In genomic region chr5:22549366-22550032, GRCm38 (mm10) we compare ENCODE assay signal across 8 mouse cellular contexts. TPM values are rescaled to one million over a fixed set of nuclear protein-coding genes. Genes with fewer than 3 reads are reported as not detected.
DNase-seq lines count a peak whose midpoint lies in the region; ATAC-seq and TF ChIP-seq lines count a peak whose summit lies in the region.

No protein-coding gene starts in this region.

- no peaks in the 10 kb centered on the region for H3K27me3 ChIP-seq in heart, adult 2 months (ENCODE audit: control insufficient read depth, insufficient read depth, low read length)
- no peaks in the 10 kb centered on the region for H3K27me3 ChIP-seq in E14TG2a.4 (ENCODE audit: insufficient read depth, low read length)
- no peaks in the 10 kb centered on the region for H3K27me3 ChIP-seq in forebrain, embryonic 12.5 days
- no peaks in the 10 kb centered on the region for H3K27me3 ChIP-seq in liver, embryonic 11.5 days (replicated peaks; ENCODE audit: control insufficient read depth, insufficient read depth, low read length)
- H3K27me3 ChIP-seq in stomach, postnatal 0 days (ENCODE audit: control insufficient read depth, insufficient read depth, low read length): no peaks in the 10 kb centered on the region

- H3K4me3 ChIP-seq in heart, adult 2 months: peak overlapping the region; percentile 66
- H3K4me3 ChIP-seq in E14TG2a.4 (replicated peaks; ENCODE audit: low read length): peak overlapping the region; percentile 96
- peak overlapping the region; percentile 66 for H3K4me3 ChIP-seq in forebrain, embryonic 12.5 days (replicated peaks)
- H3K4me3 ChIP-seq in liver, embryonic 11.5 days (ENCODE audit: low read depth, low read length): peak overlapping the region; percentile 69
- H3K4me3 ChIP-seq in stomach, postnatal 0 days (ENCODE audit: low read depth, low read length): peak overlapping the region; percentile 71

- no peak; the same call in 1 of the 2 replicates for ATAC-seq in forebrain, embryonic 12.5 days (ENCODE audit: low FRiP score)
- peak; percentile 11 for ATAC-seq in liver, embryonic 11.5 days (replicated peaks; ENCODE audit: low FRiP score)
- ATAC-seq in stomach, postnatal 0 days (ENCODE audit: low FRiP score, low TSS enrichment): peak; percentile 9

- peak overlapping the region; percentile 63 for H3K4me2 ChIP-seq in forebrain, embryonic 12.5 days
- peak overlapping the region; percentile 85 for H3K4me2 ChIP-seq in liver, embryonic 11.5 days
- H3K4me2 ChIP-seq in stomach, postnatal 0 days (replicated peaks; ENCODE audit: low read depth): peak overlapping the region; percentile 78

- no peak for TF ChIP-seq POLR2A in heart, adult 2 months (IDR thresholded peaks at IDR 0.05; ENCODE audit: insufficient read depth, low read depth, low read length)

- peaks cover 1% of the 10 kb centered on the region; the same call in 1 of the 2 replicates for H3K4me1 ChIP-seq in heart, adult 2 months (ENCODE audit: control insufficient read depth, insufficient read depth, low read length)
- peaks cover 44% of the 10 kb centered on the region for H3K4me1 ChIP-seq in E14TG2a.4 (replicated peaks; ENCODE audit: low read depth, low read length)
- H3K4me1 ChIP-seq in forebrain, embryonic 12.5 days: peaks cover 8% of the 10 kb centered on the region
- H3K4me1 ChIP-seq in liver, embryonic 11.5 days (replicated peaks; ENCODE audit: control insufficient read depth, insufficient read depth, low read length): peaks cover 19% of the 10 kb centered on the region
- H3K4me1 ChIP-seq in stomach, postnatal 0 days (replicated peaks; ENCODE audit: control insufficient read depth, insufficient read depth): no peaks in the 10 kb centered on the region

- no peak for TF ChIP-seq CTCF in heart, adult 2 months (IDR thresholded peaks at IDR 0.05)
- no peak for TF ChIP-seq CTCF in E14TG2a.4 (conservative IDR thresholded peaks at IDR 0.05; ENCODE audit: low read length)
- no peak for TF ChIP-seq CTCF in stomach, postnatal 0 days (IDR thresholded peaks at IDR 0.05; ENCODE audit: low read depth)

- TF ChIP-seq EP300 in heart, adult 2 months (IDR thresholded peaks at IDR 0.05; ENCODE audit: insufficient read depth, low read depth, low read length): no peak
- no peak for TF ChIP-seq EP300 in stomach, postnatal 0 days (optimal IDR thresholded peaks at IDR 0.05)

- peak overlapping the region; percentile 88 for H3K27ac ChIP-seq in heart, adult 2 months
- peak overlapping the region; percentile 68 for H3K27ac ChIP-seq in forebrain, embryonic 12.5 days
- peak overlapping the region; percentile 79 for H3K27ac ChIP-seq in liver, embryonic 11.5 days (ENCODE audit: low read depth, low read length)
- H3K27ac ChIP-seq in stomach, postnatal 0 days (replicated peaks): peak overlapping the region; percentile 88

- H3K9ac ChIP-seq in heart, adult 2 months (ENCODE audit: low read depth, low read length): peak overlapping the region; percentile 84
- peak overlapping the region; percentile 78 for H3K9ac ChIP-seq in forebrain, embryonic 12.5 days
- H3K9ac ChIP-seq in liver, embryonic 11.5 days (ENCODE audit: low read depth, low read length): peak overlapping the region; percentile 85
- H3K9ac ChIP-seq in stomach, postnatal 0 days (ENCODE audit: low read length): peak overlapping the region; percentile 71

- intact Hi-C loops in heart, adult 2 months (cut with DNase I): no loop called here

- no peak for DNase-seq in heart, adult 2 months
- DNase-seq in heart, adult 9 months (ENCODE audit: low spot score in 2 of 2): no peak
- no peak for DNase-seq in liver, embryonic 11.5 days (ENCODE audit: low spot score)
- DNase-seq in stomach, postnatal 0 days (ENCODE audit: low spot score): no peak
- no peak for DNase-seq in c-Kit-positive CD71-positive TER-119-positive erythroid progenitor cells, embryonic 14.5 days (ENCODE audit: low spot score)
- no peak for DNase-seq in kidney, postnatal 4 days

- no peaks in the 10 kb centered on the region for H3K79me2 ChIP-seq in heart, adult 2 months (replicated peaks; ENCODE audit: control insufficient read depth, insufficient read depth, low read length)

- 0 out of 2 replicates have a peak, but pooled peaks cover 3% of the 10 kb centered on the region for H3K36me3 ChIP-seq in heart, adult 2 months (ENCODE audit: control insufficient read depth, insufficient read depth, low read length)
- H3K36me3 ChIP-seq in E14TG2a.4 (ENCODE audit: insufficient read depth, low read length): peaks cover 42% of the 10 kb centered on the region
- H3K36me3 ChIP-seq in forebrain, embryonic 12.5 days (replicated peaks): peaks cover 26% of the 10 kb centered on the region
- peaks cover 10% of the 10 kb centered on the region; the same call in 1 of the 2 replicates for H3K36me3 ChIP-seq in liver, embryonic 11.5 days (ENCODE audit: control insufficient read depth, insufficient read depth, low read length)
- H3K36me3 ChIP-seq in stomach, postnatal 0 days (ENCODE audit: control insufficient read depth, insufficient read depth, low read length): peaks cover 10% of the 10 kb centered on the region

- peaks cover 7% of the 10 kb centered on the region for H3K9me3 ChIP-seq in E14TG2a.4 (ENCODE audit: low read length)
- H3K9me3 ChIP-seq in forebrain, embryonic 12.5 days: no peaks in the 10 kb centered on the region
- H3K9me3 ChIP-seq in liver, embryonic 11.5 days (ENCODE audit: control insufficient read depth, low read length): 0 out of 2 replicates have a peak, but pooled peaks cover 4% of the 10 kb centered on the region
- no peaks in the 10 kb centered on the region for H3K9me3 ChIP-seq in stomach, postnatal 0 days (ENCODE audit: control insufficient read depth, low read length)

- WGBS in heart, adult 2 months: 8% methylated on average over 11 of the region's 11 CpGs
- 9% methylated on average over 11 of the region's 11 CpGs for whole genome bisulfite sequencing in forebrain, embryonic 12.5 days
- whole genome bisulfite sequencing in liver, embryonic 11.5 days: 8% methylated on average over 11 of the region's 11 CpGs
- 6% methylated on average over 11 of the region's 11 CpGs for WGBS in stomach, postnatal 0 days

RNA-seq across cellular contexts. Expression of gene Orc5, which starts 0.7 kb away (rescaled TPM):
- total RNA-seq in heart, adult 2 months (2021): 1 to 10 TPM; 7.7 TPM
- polyA plus RNA-seq in heart, adult 2 months (2012; rRNA removed): 4.0 TPM in 2 replicates
- 39.2 and 39.8 TPM in 2 replicates for polyA plus RNA-seq in forebrain, embryonic 12.5 days (2016; fragmentation: Nextera tagmentation; extraction: Ambion mirVana)
- polyA plus RNA-seq in liver, embryonic 11.5 days (2014; fragmentation: Nextera tagmentation; extraction: Ambion mirVana): 89.0 and 92.6 TPM in 2 replicates
- polyA plus RNA-seq in stomach, postnatal 0 days (2015; fragmentation: Nextera tagmentation; extraction: Ambion mirVana): 21.2 and 21.6 TPM in 2 replicates
